Mouse (Mus musculus) liver, adult 2 months (tissue): ENCODE data around the gene Mospd3.

Experiments
- CTCF ChIP-seq: fragments of 200-500 bp; IDR thresholded peaks from 2 replicates; pipeline ENCODE4 v1.5.1; 2011; ENCODE audit warnings: low read depth, low read length, control low read depth
- POLR2A ChIP-seq: fragments of 200-500 bp; IDR thresholded peaks from 2 replicates; pipeline ENCODE4 v1.6.1; 2011; ENCODE audit warnings: low read length, control low read depth; ENCODE audit not compliant: insufficient read depth; ENCODE audit errors: extremely low read depth

DNA sequence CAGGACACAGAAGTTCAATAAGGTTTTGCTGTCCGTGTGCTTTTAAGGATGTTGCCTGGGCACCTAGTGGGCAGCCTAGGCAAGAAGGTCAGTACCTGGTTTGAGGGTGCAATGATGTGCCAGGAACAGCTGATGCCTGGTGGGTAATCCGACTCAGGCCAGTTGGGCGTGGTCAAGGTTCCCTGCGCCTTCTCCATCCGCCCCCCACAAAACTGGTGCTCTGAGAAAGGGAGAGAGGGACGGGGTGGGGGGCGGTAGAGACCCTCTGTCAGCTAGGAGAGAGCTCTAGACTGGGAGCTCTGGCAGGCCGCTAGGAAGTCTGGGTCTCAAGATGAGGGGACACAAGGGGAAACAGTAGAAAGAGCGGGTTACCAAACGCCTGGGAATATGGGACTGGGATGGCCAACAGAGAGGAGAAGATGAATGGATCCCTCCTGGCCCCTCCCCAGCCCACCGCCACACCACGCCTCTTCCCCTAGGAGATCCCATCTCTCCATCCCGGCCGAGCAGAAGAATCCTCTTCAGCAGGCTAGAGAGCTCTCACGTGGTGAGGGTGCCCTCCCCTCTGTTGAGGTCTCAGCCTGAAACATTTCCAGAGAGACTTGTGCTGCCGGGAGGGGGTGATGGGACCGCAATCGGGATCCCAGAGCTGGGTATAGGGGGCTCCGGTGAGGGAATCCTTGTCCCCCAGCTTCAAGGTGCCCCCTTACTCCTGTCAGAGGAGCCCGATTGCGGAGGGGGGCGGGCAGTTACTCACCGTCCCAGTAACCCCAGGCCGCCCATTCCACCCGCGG lies 7.2 kb upstream of the Mospd3 start:
- no peak for TF ChIP-seq CTCF
- no peak for TF ChIP-seq POLR2A
